Mouse (Mus musculus) inflammation-experienced regulatory T-cells (primary cell): ENCODE results near the gene Olfr601. TPM values are rescaled to one million over a fixed set of nuclear protein-coding genes. Genes with fewer than 3 reads are reported as not detected.

ENCODE experiments used
- polyA plus RNA-seq, 2 experiments: library from polyadenylated mRNA; unstranded; fragments of 100-300 nt; shearing (Covaris generic); gene quantifications; one replicate each; pipeline ENCODE4 v1.2.1; 2017

Olfr601 gene
- 1 to 10 TPM in 1 of 2 experiments, under 1 TPM in 1; 0.59 to 2.7 TPM for polyA plus RNA-seq

DNA sequence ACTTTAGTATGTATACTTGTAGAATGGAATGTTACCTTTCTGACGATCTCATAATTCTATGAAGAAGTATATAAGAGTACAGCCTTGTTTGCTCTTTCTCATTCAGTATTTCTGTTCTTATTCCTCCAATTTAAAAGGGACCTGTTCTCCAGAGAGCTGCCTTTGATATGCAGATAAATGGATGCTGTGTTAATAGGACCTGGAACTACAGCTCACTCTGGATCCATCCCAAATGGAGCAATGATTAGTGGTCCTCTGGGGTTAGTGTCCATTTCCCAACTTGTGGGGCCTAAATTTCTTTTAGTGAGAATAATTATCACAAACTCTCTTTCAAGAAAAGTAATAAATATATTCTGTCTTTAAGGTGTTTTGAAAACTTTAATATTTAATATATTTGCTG is at the start of gene Olfr601:
Gene Olfr601 (minus strand): TSS at position 101 of the 400 bp plus-strand sequence.

DNA sequence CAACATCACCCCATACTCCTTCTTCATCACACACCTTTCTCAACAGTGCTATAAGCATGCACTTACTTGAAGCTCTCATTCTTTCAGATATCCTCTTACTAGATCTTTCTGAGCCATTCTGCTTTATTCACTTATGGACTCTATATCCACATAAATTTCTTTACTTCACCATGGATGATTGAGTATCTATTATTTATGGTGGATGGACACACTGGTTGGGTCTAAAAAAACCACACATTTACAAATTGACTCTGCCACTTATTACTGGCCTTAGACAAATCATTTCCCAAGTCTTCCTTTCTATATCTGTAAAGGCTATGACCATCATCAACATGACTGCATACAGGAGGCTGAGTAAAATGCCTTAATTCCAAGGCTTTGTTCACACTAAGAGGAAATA is 23.6 kb upstream of the Olfr601 start, which contains the start of gene Olfr603:
Gene Olfr603 (minus strand): TSS at position 101 of the 400 bp plus-strand sequence.

DNA sequence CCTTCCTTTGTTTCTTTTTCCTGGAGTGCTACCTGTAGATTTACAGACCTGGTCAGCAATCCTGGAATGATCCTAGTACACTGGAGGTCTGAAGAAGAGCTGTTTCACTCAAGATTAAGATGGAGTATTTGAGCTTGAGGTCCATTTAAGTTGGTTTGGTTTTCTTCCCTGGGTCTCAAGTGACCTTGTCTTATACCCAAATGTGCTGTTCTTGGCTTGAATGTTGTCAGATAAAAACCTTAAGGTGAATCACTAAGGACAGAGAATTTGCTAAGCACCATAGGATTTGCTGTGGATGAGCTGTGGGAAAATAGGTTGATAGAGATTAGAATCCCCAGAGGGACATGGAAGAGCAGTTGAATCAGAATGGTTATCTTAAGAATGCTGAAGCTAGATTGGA is 12.9 kb downstream of the Olfr601 start, which contains the start of gene Olfr600:
Gene Olfr600 (minus strand): TSS at position 101 of the 400 bp plus-strand sequence.

DNA sequence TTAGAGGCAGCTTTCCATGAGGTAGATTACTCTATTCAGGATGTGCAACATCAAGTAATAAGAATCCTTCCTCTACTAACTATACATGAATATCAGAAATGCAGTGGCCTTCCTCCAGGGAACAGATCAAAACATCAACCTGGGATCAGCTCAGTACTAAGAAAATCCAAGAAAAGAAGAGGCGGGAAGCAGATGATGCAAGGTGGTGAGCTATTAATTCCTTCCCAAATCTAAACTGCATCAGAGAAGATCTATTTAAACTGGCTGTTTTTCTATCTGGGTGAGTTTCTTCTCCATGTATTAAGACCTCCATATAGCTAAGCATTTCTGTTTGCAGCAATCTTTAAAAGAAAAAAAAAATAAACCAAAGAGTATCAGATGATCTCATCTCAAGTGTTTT is 26.8 kb downstream of the Olfr601 start, which contains the start of gene Olfr599:
Gene Olfr599 (plus strand): TSS at position 301 of the 400 bp plus-strand sequence.

DNA sequence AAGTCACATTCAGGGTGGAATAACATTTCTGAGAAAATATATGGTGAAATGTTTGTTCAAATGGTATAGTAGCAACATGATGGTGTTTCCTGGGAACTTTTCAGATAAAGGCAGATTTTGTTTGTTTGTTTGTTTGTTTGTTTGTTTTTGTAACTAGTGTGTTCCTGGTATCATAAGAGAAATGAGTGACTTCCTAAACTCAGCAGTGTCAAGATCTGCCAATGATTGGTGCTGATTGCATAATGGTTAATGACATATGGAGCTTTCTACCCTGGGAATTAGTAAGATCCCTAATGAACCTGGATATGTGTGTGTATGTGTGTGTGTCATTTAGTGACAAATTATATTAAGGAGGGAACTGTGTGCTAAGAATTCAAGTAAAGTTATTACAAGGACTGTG is 39.2 kb downstream of the Olfr601 start, which contains the start of gene Olfr598:
Gene Olfr598 (plus strand): TSS at position 301 of the 400 bp plus-strand sequence.

DNA sequence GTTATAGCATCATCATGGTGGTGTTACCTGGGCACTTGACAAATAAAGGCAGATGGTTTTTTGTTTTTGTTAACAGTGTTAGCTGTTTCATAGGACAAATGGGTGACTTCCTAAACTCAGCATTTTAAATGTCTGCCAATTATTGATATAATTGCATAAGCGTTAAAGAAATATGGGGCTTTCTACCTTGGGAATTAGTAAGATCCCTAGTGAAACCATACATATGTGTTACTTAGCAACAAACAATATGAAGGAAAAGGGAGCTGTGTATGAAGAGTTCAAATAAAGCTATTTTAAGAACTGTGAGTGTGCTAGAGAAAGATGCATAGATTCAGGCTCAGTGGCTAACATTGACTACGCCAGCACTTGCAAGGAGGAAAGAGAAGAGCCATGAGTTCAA is 46.4 kb downstream of the Olfr601 start, which contains the start of gene Olfr597:
Gene Olfr597 (plus strand): TSS at position 301 of the 400 bp plus-strand sequence.

Other genes with a start within 250 kb of the Olfr601 start
- not detected for gene Olfr586, start 237.0 kb downstream of the Olfr601 start, polyA plus RNA-seq
- under 1 TPM in 1 of 2 experiments, not detected in 1; 0.32 TPM for gene Olfr588-ps1, start 221.8 kb downstream of the Olfr601 start, polyA plus RNA-seq
- not detected for gene Olfr589, start 206.3 kb downstream of the Olfr601 start, polyA plus RNA-seq
- 1 to 10 TPM in 1 of 2 experiments, under 1 TPM in 1; 0.42 to 1.0 TPM for gene Olfr591, start 184.3 kb downstream of the Olfr601 start, polyA plus RNA-seq
- under 1 TPM; 0.06 to 0.20 TPM for gene Olfr592, start 177.9 kb downstream of the Olfr601 start, polyA plus RNA-seq
- gene Olfr593, start 150.8 kb downstream of the Olfr601 start, polyA plus RNA-seq: not detected
- 1 to 10 TPM in 1 of 2 experiments, not detected in 1; 1.1 TPM for gene Olfr594, start 145.7 kb downstream of the Olfr601 start, polyA plus RNA-seq
- not detected for gene Usp17ld, start 110.2 kb downstream of the Olfr601 start, polyA plus RNA-seq
- under 1 TPM in 1 of 2 experiments, not detected in 1; 0.29 TPM for gene Olfr596, start 57.0 kb downstream of the Olfr601 start, polyA plus RNA-seq
- gene Olfr597, start 46.3 kb downstream of the Olfr601 start, polyA plus RNA-seq: under 1 TPM; 0.10 to 0.17 TPM
- not detected for gene Olfr598, start 39.1 kb downstream of the Olfr601 start, polyA plus RNA-seq
- gene Olfr599, start 26.7 kb downstream of the Olfr601 start, polyA plus RNA-seq: not detected
- under 1 TPM in 1 of 2 experiments, not detected in 1; 0.89 TPM for gene Olfr600, start 13.0 kb downstream of the Olfr601 start, polyA plus RNA-seq
- gene Olfr603, start 23.5 kb upstream of the Olfr601 start, polyA plus RNA-seq: 1 to 10 TPM in 1 of 2 experiments, not detected in 1; 2.6 TPM
- not detected for gene Usp17lc, start 52.4 kb upstream of the Olfr601 start, polyA plus RNA-seq
- not detected for gene Olfr605, start 82.8 kb upstream of the Olfr601 start, polyA plus RNA-seq
- gene Olfr606, start 86.4 kb upstream of the Olfr601 start, polyA plus RNA-seq: not detected
- gene Olfr607, start 101.5 kb upstream of the Olfr601 start, polyA plus RNA-seq: under 1 TPM; 0.05 to 0.20 TPM
- under 1 TPM in 1 of 2 experiments, not detected in 1; 0.56 TPM for gene Olfr608, start 107.2 kb upstream of the Olfr601 start, polyA plus RNA-seq
- gene Olfr609, start 135.4 kb upstream of the Olfr601 start, polyA plus RNA-seq: under 1 TPM in 1 of 2 experiments, not detected in 1; 0.05 TPM
- gene Olfr610, start 149.5 kb upstream of the Olfr601 start, polyA plus RNA-seq: not detected
- gene Olfr611, start 158.2 kb upstream of the Olfr601 start, polyA plus RNA-seq: not detected
- not detected for gene Olfr612, start 180.1 kb upstream of the Olfr601 start, polyA plus RNA-seq
- not detected for gene Olfr613, start 185.4 kb upstream of the Olfr601 start, polyA plus RNA-seq
- gene Olfr615, start 193.4 kb upstream of the Olfr601 start, polyA plus RNA-seq: not detected
- not detected for gene Olfr616, start 206.5 kb upstream of the Olfr601 start, polyA plus RNA-seq
- not detected for gene Olfr617, start 210.4 kb upstream of the Olfr601 start, polyA plus RNA-seq
- gene Olfr618, start 227.4 kb upstream of the Olfr601 start, polyA plus RNA-seq: not detected
- under 1 TPM in 1 of 2 experiments, not detected in 1; 0.11 TPM for gene Olfr619, start 237.9 kb upstream of the Olfr601 start, polyA plus RNA-seq
- under 1 TPM; 0.24 to 0.61 TPM for gene Olfr620, start 249.9 kb upstream of the Olfr601 start, polyA plus RNA-seq